8 mouse cellular contexts compared by ENCODE assay signal in genomic region chr15:99703676-99704040, GRCm38 (mm10). TPM values are rescaled to one million over a fixed set of nuclear protein-coding genes. Genes with fewer than 3 reads are reported as not detected.
DNase-seq lines count a peak whose midpoint lies in the region; ATAC-seq lines count a peak whose summit lies in the region.

No protein-coding gene starts in this region.

- H3K4me2 ChIP-seq in neural tube, embryonic 11.5 days (ENCODE audit: low read depth) = peak overlapping the region; percentile 63
- peak overlapping the region; percentile 82 for H3K4me2 ChIP-seq in limb, embryonic 13.5 days (replicated peaks)

- peak overlapping the region; percentile 85 for H3K4me3 ChIP-seq in neural tube, embryonic 11.5 days (ENCODE audit: low read depth, low read length)
- H3K4me3 ChIP-seq in limb, embryonic 13.5 days = peak overlapping the region; percentile 81

- H3K9me3 ChIP-seq in neural tube, embryonic 11.5 days (ENCODE audit: control insufficient read depth, low read length) = no peaks in the 10 kb centered on the region
- H3K9me3 ChIP-seq in limb, embryonic 13.5 days = no peaks in the 10 kb centered on the region

- WGBS in neural tube, embryonic 11.5 days = 65% methylated on average over 5 of the region's 5 CpGs
- WGBS in limb, embryonic 13.5 days = 76% methylated on average over 5 of the region's 5 CpGs

- H3K27me3 ChIP-seq in neural tube, embryonic 11.5 days (ENCODE audit: control insufficient read depth, insufficient read depth, low read length) = no peaks in the 10 kb centered on the region
- peaks cover 1% of the 10 kb centered on the region for H3K27me3 ChIP-seq in limb, embryonic 13.5 days

- ATAC-seq in neural tube, embryonic 11.5 days (ENCODE audit: insufficient read depth, low FRiP score, low TSS enrichment) = no peak
- no peak for ATAC-seq in limb, embryonic 13.5 days (ENCODE audit: low FRiP score, low read depth)

- peak; percentile 31 for DNase-seq in adrenal gland, postnatal 14 days
- no peak for DNase-seq in adrenal gland, postnatal 10 days
- no peak for DNase-seq in neural tube, embryonic 11.5 days (ENCODE audit: low spot score)
- DNase-seq in neural tube, embryonic 10.5 days (ENCODE audit: extremely low spot score, low spot score) = no peak
- DNase-seq in urinary bladder, postnatal 10 days (ENCODE audit: low spot score) = no peak
- no peak for DNase-seq in thymus, postnatal 0 days (ENCODE audit: low spot score)
- no peak for DNase-seq in B cell, adult 2 months

- H3K36me3 ChIP-seq in neural tube, embryonic 11.5 days (ENCODE audit: control insufficient read depth, insufficient read depth, low read length) = peaks cover 21% of the 10 kb centered on the region
- H3K36me3 ChIP-seq in limb, embryonic 13.5 days = peaks cover 48% of the 10 kb centered on the region

- H3K9ac ChIP-seq in neural tube, embryonic 11.5 days (ENCODE audit: low read length) = peak overlapping the region; percentile 99
- peak overlapping the region; percentile 96; the same call in 1 of the 2 replicates for H3K9ac ChIP-seq in limb, embryonic 13.5 days

- peak overlapping the region; percentile 91 for H3K27ac ChIP-seq in neural tube, embryonic 11.5 days (ENCODE audit: low read depth, low read length)
- H3K27ac ChIP-seq in limb, embryonic 13.5 days = 0 out of 2 replicates have a peak overlapping the region, but pooled peaks have one; percentile 44

- H3K4me1 ChIP-seq in neural tube, embryonic 11.5 days (ENCODE audit: control insufficient read depth, insufficient read depth, low read length) = peaks cover 18% of the 10 kb centered on the region
- peaks cover 29% of the 10 kb centered on the region for H3K4me1 ChIP-seq in limb, embryonic 13.5 days

RNA-seq across cellular contexts. Expression of gene Gm17349, which starts 1.6 kb away (rescaled TPM):
- total RNA-seq in adrenal gland, postnatal 14 days (2021) = 17.6 and 18.1 TPM in 2 replicates
- 10 to 100 TPM; 10.9 to 24.6 TPM for total RNA-seq in adrenal gland, postnatal 10 days (2021)
- not detected in 2 replicates for polyA plus RNA-seq in neural tube, embryonic 11.5 days (2014; fragmentation: Nextera tagmentation; extraction: Ambion mirVana)
- polyA plus RNA-seq in limb, embryonic 13.5 days (2015; fragmentation: Nextera tagmentation; extraction: Ambion mirVana) = not detected in 2 replicates
- not detected in 2 replicates for polyA plus RNA-seq in thymus, postnatal 0 days (2015; fragmentation: Nextera tagmentation; extraction: Ambion mirVana)

RNA-seq across cellular contexts. Expression of gene Smarcd1, which starts 1.7 kb away (rescaled TPM):
- 40.0 and 57.6 TPM in 2 replicates for total RNA-seq in adrenal gland, postnatal 14 days (2021)
- total RNA-seq in adrenal gland, postnatal 10 days (2021) = 10 to 100 TPM; 47.1 to 49.6 TPM
- 117 and 135 TPM in 2 replicates for polyA plus RNA-seq in neural tube, embryonic 11.5 days (2014; fragmentation: Nextera tagmentation; extraction: Ambion mirVana)
- 54.0 and 58.7 TPM in 2 replicates for polyA plus RNA-seq in limb, embryonic 13.5 days (2015; fragmentation: Nextera tagmentation; extraction: Ambion mirVana)
- 36.3 and 41.1 TPM in 2 replicates for polyA plus RNA-seq in thymus, postnatal 0 days (2015; fragmentation: Nextera tagmentation; extraction: Ambion mirVana)

RNA-seq across cellular contexts. Expression of gene Gpd1, which starts 13.7 kb away (rescaled TPM):
- total RNA-seq in adrenal gland, postnatal 14 days (2021) = 1,539 and 1,562 TPM in 2 replicates
- 1,000 to 10,000 TPM; 1,543 to 1,818 TPM for total RNA-seq in adrenal gland, postnatal 10 days (2021)
- polyA plus RNA-seq in neural tube, embryonic 11.5 days (2014; fragmentation: Nextera tagmentation; extraction: Ambion mirVana) = 0.32 and 0.33 TPM in 2 replicates
- 0.27 and 0.55 TPM in 2 replicates for polyA plus RNA-seq in limb, embryonic 13.5 days (2015; fragmentation: Nextera tagmentation; extraction: Ambion mirVana)
- 0.30 and 1.8 TPM in 2 replicates for polyA plus RNA-seq in thymus, postnatal 0 days (2015; fragmentation: Nextera tagmentation; extraction: Ambion mirVana)

RNA-seq across cellular contexts. Expression of gene Cox14, which starts 21.8 kb away (rescaled TPM):
- total RNA-seq in adrenal gland, postnatal 14 days (2021) = 177 and 199 TPM in 2 replicates
- total RNA-seq in adrenal gland, postnatal 10 days (2021) = 100 to 1,000 TPM; 178 to 185 TPM
- polyA plus RNA-seq in neural tube, embryonic 11.5 days (2014; fragmentation: Nextera tagmentation; extraction: Ambion mirVana) = 134 and 135 TPM in 2 replicates
- 139 and 143 TPM in 2 replicates for polyA plus RNA-seq in limb, embryonic 13.5 days (2015; fragmentation: Nextera tagmentation; extraction: Ambion mirVana)
- 241 and 259 TPM in 2 replicates for polyA plus RNA-seq in thymus, postnatal 0 days (2015; fragmentation: Nextera tagmentation; extraction: Ambion mirVana)

RNA-seq across cellular contexts. Expression of gene Asic1, which starts 33.5 kb away (rescaled TPM):
- total RNA-seq in adrenal gland, postnatal 14 days (2021) = 0.70 and 0.75 TPM in 2 replicates
- 1 to 10 TPM in 1 of 2 experiments, under 1 TPM in 1; 0.75 to 1.5 TPM for total RNA-seq in adrenal gland, postnatal 10 days (2021)
- 15.1 and 17.0 TPM in 2 replicates for polyA plus RNA-seq in neural tube, embryonic 11.5 days (2014; fragmentation: Nextera tagmentation; extraction: Ambion mirVana)
- polyA plus RNA-seq in limb, embryonic 13.5 days (2015; fragmentation: Nextera tagmentation; extraction: Ambion mirVana) = 1.7 and 1.8 TPM in 2 replicates
- polyA plus RNA-seq in thymus, postnatal 0 days (2015; fragmentation: Nextera tagmentation; extraction: Ambion mirVana) = 0.94 and 1.1 TPM in 2 replicates
